Mouse (Mus musculus) left cerebral cortex, adult 11 months (tissue): ENCODE measurements around the gene Hmcn2.

Experiments used
- DNase-seq: peaks from one replicate; pipeline ENCODE4 v3.0.0; 2022; ENCODE audit warnings: low spot score

Hmcn2 gene

GRCm38 (mm10) chr2:31418571-31418970 lies 104.4 kb downstream of the Hmcn2 start:
- no peak for DNase-seq

GRCm38 (mm10) chr2:31420914-31421313 lies 106.7 kb downstream of the Hmcn2 start:
- no peak for DNase-seq

- DNase-seq: no peak
These were observed 108.4 kb downstream of the Hmcn2 start for GRCm38 (mm10) chr2:31422576-31422975.

- no peak for DNase-seq
These were observed 117.3 kb downstream of the Hmcn2 start for GRCm38 (mm10) chr2:31431477-31431876.

- DNase-seq: no peak
These were observed 120.5 kb downstream of the Hmcn2 start for GRCm38 (mm10) chr2:31434746-31435145.

GRCm38 (mm10) chr2:31435567-31435966 lies 121.4 kb downstream of the Hmcn2 start:
- DNase-seq: no peak

GRCm38 (mm10) chr2:31437480-31438245 lies 123.4 kb downstream of the Hmcn2 start:
- no peak for DNase-seq

GRCm38 (mm10) chr2:31439576-31439975 lies 125.4 kb downstream of the Hmcn2 start:
- DNase-seq: no peak

- peak; percentile 47 for DNase-seq
These were observed 128.4 kb downstream of the Hmcn2 start for GRCm38 (mm10) chr2:31442480-31443160.

- no peak for DNase-seq
These were observed 131.8 kb downstream of the Hmcn2 start for GRCm38 (mm10) chr2:31446036-31446435.

GRCm38 (mm10) chr2:31446456-31446855 lies 132.2 kb downstream of the Hmcn2 start:
- DNase-seq: no peak

- no peak for DNase-seq
These were observed 133.3 kb downstream of the Hmcn2 start for GRCm38 (mm10) chr2:31447536-31447935.

- no peak for DNase-seq
These were observed 134.7 kb downstream of the Hmcn2 start for GRCm38 (mm10) chr2:31448756-31449440.

GRCm38 (mm10) chr2:31449441-31449815 lies 135.2 kb downstream of the Hmcn2 start:
- DNase-seq: peak; percentile 47

GRCm38 (mm10) chr2:31449902-31450301 lies 135.7 kb downstream of the Hmcn2 start:
- DNase-seq: no peak

GRCm38 (mm10) chr2:31450661-31451060 lies 136.4 kb downstream of the Hmcn2 start:
- no peak for DNase-seq

GRCm38 (mm10) chr2:31451530-31451929 lies 137.3 kb downstream of the Hmcn2 start:
- no peak for DNase-seq

GRCm38 (mm10) chr2:31453011-31453410 lies 138.8 kb downstream of the Hmcn2 start:
- DNase-seq: no peak

GRCm38 (mm10) chr2:31453559-31454177 lies 139.5 kb downstream of the Hmcn2 start:
- no peak for DNase-seq

GRCm38 (mm10) chr2:31454280-31454679 lies 140.1 kb downstream of the Hmcn2 start:
- DNase-seq: no peak

GRCm38 (mm10) chr2:31455418-31455817 lies 141.2 kb downstream of the Hmcn2 start:
- no peak for DNase-seq

GRCm38 (mm10) chr2:31458460-31458859 lies 144.2 kb downstream of the Hmcn2 start:
- DNase-seq: no peak
